Comparison of ENCODE assay signal across 17 mouse cellular contexts in genomic region chr6:146535501-146535900, GRCm38 (mm10).
"Had no signal": no experiment of that assay in that cellular context is flagged by ENCODE, and none has a peak within 500 bp of the region (broad histone marks: within the 10 kb centered on the region; RNA-seq: fewer than 3 reads in every experiment).

No protein-coding gene starts in this region.

- DNase-seq: retina, postnatal 1 day; right cerebral cortex, adult 18-20 months; right cerebral cortex, postnatal 14 days; right cerebral cortex, postnatal 25 days; right cerebral cortex, postnatal 4 days; spleen, adult 18-20 months; thymus, adult 18-20 months; thymus, adult 2 months; thymus, postnatal 14 days; thymus, postnatal 25 days; thymus, postnatal 36 days; thymus, postnatal 4 days had no signal

- H3K4me1 ChIP-seq: neural tube, embryonic 12.5 days; neural tube, embryonic 13.5 days; neural tube, embryonic 15.5 days had no signal

- H3K27me3 ChIP-seq: neural tube, embryonic 12.5 days; neural tube, embryonic 13.5 days; neural tube, embryonic 15.5 days; stomach, embryonic 15.5 days had no signal

- H3K4me3 ChIP-seq: neural tube, embryonic 12.5 days; neural tube, embryonic 13.5 days; neural tube, embryonic 15.5 days; stomach, embryonic 15.5 days had no signal

- H3K4me2 ChIP-seq: neural tube, embryonic 12.5 days; neural tube, embryonic 13.5 days; neural tube, embryonic 15.5 days; stomach, embryonic 15.5 days had no signal

- H3K27ac ChIP-seq: neural tube, embryonic 12.5 days; neural tube, embryonic 13.5 days; neural tube, embryonic 15.5 days; stomach, embryonic 15.5 days; stomach, postnatal 0 days had no signal

- H3K36me3 ChIP-seq: neural tube, embryonic 12.5 days; neural tube, embryonic 13.5 days; neural tube, embryonic 15.5 days; stomach, embryonic 15.5 days had no signal

- H3K9ac ChIP-seq: neural tube, embryonic 12.5 days; neural tube, embryonic 13.5 days; neural tube, embryonic 15.5 days; stomach, embryonic 15.5 days had no signal

- H3K9me3 ChIP-seq: neural tube, embryonic 12.5 days; neural tube, embryonic 13.5 days; neural tube, embryonic 15.5 days; stomach, embryonic 15.5 days had no signal
